ENCODE assay signal across 21 mouse cellular contexts in genomic region chr1:90408504-90409215, GRCm38 (mm10).
DNase-seq lines count a peak whose midpoint lies in the region; ATAC-seq and TF ChIP-seq lines count a peak whose summit lies in the region.
"Had no signal": no experiment of that assay in that cellular context is flagged by ENCODE, and none has a peak within 500 bp of the region (broad histone marks: within the 10 kb centered on the region; RNA-seq: fewer than 3 reads in every experiment).

No protein-coding gene starts in this region.

- DNase-seq in lung, adult 18-20 months = peak; percentile 34 to 54
- no peak for DNase-seq in lung, adult 2 months
- no peak for DNase-seq in adrenal gland, adult 8-10 months
- no peak for DNase-seq in spleen, postnatal 36 days (ENCODE audit: low spot score in 2 of 2)
- DNase-seq: cerebellum, postnatal 14 days; embryo, embryonic 11 days; gastrocnemius, postnatal 10 days; heart, adult 18-20 months; kidney, postnatal 10 days; midbrain, embryonic 14.5 days; thymus, adult 2 months had no signal

- H3K27me3 ChIP-seq in embryonic facial prominence, embryonic 13.5 days = no peaks in the 10 kb centered on the region
- no peaks in the 10 kb centered on the region for H3K27me3 ChIP-seq in lung, embryonic 16.5 days (ENCODE audit: control insufficient read depth, insufficient read depth, low read depth, low read length)
- H3K27me3 ChIP-seq in stomach, embryonic 16.5 days (ENCODE audit: control insufficient read depth, insufficient read depth, low read length) = no peaks in the 10 kb centered on the region
- H3K27me3 ChIP-seq: heart, embryonic 15.5 days; hindbrain, embryonic 12.5 days; neural tube, embryonic 15.5 days had no signal

- TF ChIP-seq CTCF in lung, adult 2 months (IDR thresholded peaks at IDR 0.05; ENCODE audit: insufficient read depth, low read length) = no peak

- no peak for ATAC-seq in embryonic facial prominence, embryonic 13.5 days (ENCODE audit: insufficient number of reproducible peaks, insufficient read depth, low FRiP score, low TSS enrichment, low read depth)
- ATAC-seq in lung, embryonic 16.5 days (ENCODE audit: low read depth) = peak; percentile 80
- no peak for ATAC-seq in stomach, embryonic 16.5 days (ENCODE audit: insufficient read depth, low FRiP score)
- ATAC-seq: forebrain, embryonic 16.5 days; inflammation-experienced regulatory T-cells, adult 6 months had no signal

- peak overlapping the region; percentile 7; the same call in 1 of the 2 replicates for H3K27ac ChIP-seq in embryonic facial prominence, embryonic 13.5 days
- peak overlapping the region; percentile 43 for H3K27ac ChIP-seq in lung, embryonic 16.5 days (ENCODE audit: low read length)
- H3K27ac ChIP-seq in stomach, embryonic 16.5 days (ENCODE audit: low read length) = no peak overlapping the region
- H3K27ac ChIP-seq: heart, embryonic 15.5 days; hindbrain, embryonic 12.5 days; neural tube, embryonic 15.5 days had no signal

- no peak for TF ChIP-seq POLR2A in lung, adult 2 months (IDR thresholded peaks at IDR 0.05; ENCODE audit: borderline replicate concordance, extremely low read depth, low read depth, low read length)

- WGBS in lung, adult 2 months = 39% methylated on average over 16 of the region's 16 CpGs
- WGBS in embryonic facial prominence, embryonic 13.5 days = 62% methylated on average over 16 of the region's 16 CpGs
- 31% methylated on average over 16 of the region's 16 CpGs for WGBS in lung, embryonic 16.5 days
- WGBS in stomach, embryonic 16.5 days = 31% methylated on average over 16 of the region's 16 CpGs

- H3K9me3 ChIP-seq in embryonic facial prominence, embryonic 13.5 days = no peaks in the 10 kb centered on the region
- 0 out of 2 replicates have a peak, but pooled peaks cover 3% of the 10 kb centered on the region for H3K9me3 ChIP-seq in lung, embryonic 16.5 days (ENCODE audit: control insufficient read depth, low read length)
- no peaks in the 10 kb centered on the region for H3K9me3 ChIP-seq in stomach, embryonic 16.5 days (replicated peaks; ENCODE audit: control insufficient read depth, low read length)
- H3K9me3 ChIP-seq: heart, embryonic 15.5 days; neural tube, embryonic 15.5 days had no signal

- H3K9ac ChIP-seq in embryonic facial prominence, embryonic 13.5 days = no peak overlapping the region
- H3K9ac ChIP-seq in lung, embryonic 16.5 days (ENCODE audit: low read length) = no peak overlapping the region
- no peak overlapping the region for H3K9ac ChIP-seq in stomach, embryonic 16.5 days (ENCODE audit: low read length)
- H3K9ac ChIP-seq: heart, embryonic 15.5 days; hindbrain, embryonic 12.5 days; neural tube, embryonic 15.5 days had no signal

- H3K4me1 ChIP-seq in lung, adult 2 months (ENCODE audit: control insufficient read depth, insufficient read depth, low read length) = peaks cover 10% of the 10 kb centered on the region
- peaks cover 16% of the 10 kb centered on the region for H3K4me1 ChIP-seq in embryonic facial prominence, embryonic 13.5 days
- H3K4me1 ChIP-seq in lung, embryonic 16.5 days (replicated peaks; ENCODE audit: control insufficient read depth, insufficient read depth, low read length) = peaks cover 7% of the 10 kb centered on the region
- peaks cover 12% of the 10 kb centered on the region; the same call in 1 of the 2 replicates for H3K4me1 ChIP-seq in stomach, embryonic 16.5 days (ENCODE audit: control insufficient read depth, insufficient read depth, low read length)

- no peaks in the 10 kb centered on the region for H3K36me3 ChIP-seq in embryonic facial prominence, embryonic 13.5 days
- H3K36me3 ChIP-seq in lung, embryonic 16.5 days (ENCODE audit: control insufficient read depth, insufficient read depth, low read length) = no peaks in the 10 kb centered on the region
- H3K36me3 ChIP-seq in stomach, embryonic 16.5 days (ENCODE audit: control insufficient read depth, insufficient read depth, low read length) = no peaks in the 10 kb centered on the region
- H3K36me3 ChIP-seq: heart, embryonic 15.5 days; hindbrain, embryonic 12.5 days; neural tube, embryonic 15.5 days had no signal

- H3K4me3 ChIP-seq in lung, adult 2 months (replicated peaks; ENCODE audit: extremely low read depth, low read depth, low read length) = no peak overlapping the region
- no peak overlapping the region for H3K4me3 ChIP-seq in embryonic facial prominence, embryonic 13.5 days
- no peak overlapping the region for H3K4me3 ChIP-seq in lung, embryonic 16.5 days (ENCODE audit: low read length)
- H3K4me3 ChIP-seq in stomach, embryonic 16.5 days (replicated peaks; ENCODE audit: low read length) = no peak overlapping the region
- H3K4me3 ChIP-seq: heart, embryonic 15.5 days; hindbrain, embryonic 12.5 days; myocyte; neural tube, embryonic 15.5 days had no signal

- no peak overlapping the region for H3K4me2 ChIP-seq in embryonic facial prominence, embryonic 13.5 days
- H3K4me2 ChIP-seq in lung, embryonic 16.5 days (ENCODE audit: low read depth, low read length) = no peak overlapping the region
- H3K4me2 ChIP-seq in stomach, embryonic 16.5 days (ENCODE audit: low read depth, low read length) = peak overlapping the region; percentile 3; the same call in 1 of the 2 replicates
- H3K4me2 ChIP-seq: heart, embryonic 15.5 days; hindbrain, embryonic 12.5 days; liver, embryonic 11.5 days; neural tube, embryonic 15.5 days had no signal

Comparison
In these comparisons a context has a peak if more than half of its experiments do, and no peak if none do; other contexts are left out.
1. DNase-seq: peak in lung, adult 18-20 months (2 of 2); none in lung, adult 2 months (single experiment), adrenal gland, adult 8-10 months (single experiment) and spleen, postnatal 36 days (0 of 2).